ENCODE assay signal across 8 mouse cellular contexts in the genomic region with DNA sequence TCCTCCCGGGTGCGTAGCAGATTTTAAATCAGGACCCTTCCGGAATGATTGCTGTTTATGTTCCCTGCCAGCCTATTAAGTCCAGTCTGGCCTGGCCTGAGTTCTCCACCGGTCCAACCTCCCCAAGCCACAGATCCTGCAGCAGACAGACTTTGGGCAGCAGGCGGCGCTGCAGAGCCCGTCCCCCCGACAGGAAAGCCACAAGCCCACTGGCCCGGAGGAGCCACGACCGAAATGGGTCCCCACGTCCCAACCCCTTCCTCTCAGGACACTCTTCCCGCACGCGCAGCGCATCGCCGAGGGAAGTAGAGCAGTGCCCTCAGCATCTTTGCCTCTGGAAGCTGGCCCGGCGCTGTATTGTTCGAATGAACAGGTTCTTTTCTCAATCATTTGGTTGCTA. TPM values are rescaled to one million over a fixed set of nuclear protein-coding genes. Genes with fewer than 3 reads are reported as not detected.
DNase-seq lines count a peak whose midpoint lies in the region; ATAC-seq and TF ChIP-seq lines count a peak whose summit lies in the region.

No protein-coding gene starts in this region.

- peak; percentile 82 for DNase-seq in adrenal gland, postnatal 14 days
- DNase-seq in gastrocnemius, postnatal 36 days = peak; percentile 23 to 43
- peak; percentile 45 to 53 for DNase-seq in left cerebral cortex, postnatal 25 days (ENCODE audit: low spot score in 2 of 2)
- peak; percentile 85 for DNase-seq in midbrain, embryonic 10.5 days (ENCODE audit: low spot score)
- DNase-seq in spleen, adult 12 weeks (ENCODE audit: low spot score) = peak; percentile 7

- TF ChIP-seq CTCF in cortical plate, adult 2 months (IDR thresholded peaks at IDR 0.05; ENCODE audit: extremely low read depth, insufficient read depth, low read length) = peak; percentile 49

- H3K4me3 ChIP-seq in cortical plate, adult 2 months (ENCODE audit: insufficient read depth, low read length) = peak overlapping the region; percentile 43
- H3K4me3 ChIP-seq in midbrain, embryonic 10.5 days = peak overlapping the region; percentile 71

- ATAC-seq in inflammation-experienced regulatory T-cells, adult 6 months = peak; percentile 17
- ATAC-seq in activated CD4-positive, CD25-positive, alpha-beta regulatory T cell, adult 4 months = no peak

- TF ChIP-seq POLR2A in cortical plate, adult 2 months (IDR thresholded peaks at IDR 0.05; ENCODE audit: extremely low read depth, insufficient read depth, low read length) = no peak

- 6% methylated on average over 21 of the region's 21 CpGs for WGBS in midbrain, embryonic 10.5 days

- no peak overlapping the region for H3K27ac ChIP-seq in cortical plate, adult 2 months (ENCODE audit: insufficient read depth, low read length)
- H3K27ac ChIP-seq in midbrain, embryonic 10.5 days (replicated peaks) = peak overlapping the region; percentile 86

- intact Hi-C loops in gastrocnemius, postnatal 36 days (cut with DNase I) = no loop called here
- intact Hi-C loops in left cerebral cortex, postnatal 25 days (cut with DNase I) = loop anchor here (5.0 kb wide), 2 partner anchors 43 to 153 kb away; no protein-coding TSS in a partner anchor

- no peaks in the 10 kb centered on the region for H3K9me3 ChIP-seq in midbrain, embryonic 10.5 days (replicated peaks)

- H3K36me3 ChIP-seq in midbrain, embryonic 10.5 days = no peaks in the 10 kb centered on the region

- peaks cover 47% of the 10 kb centered on the region for H3K27me3 ChIP-seq in midbrain, embryonic 10.5 days (ENCODE audit: low read depth, poor library complexity, severe bottlenecking)

- no peaks in the 10 kb centered on the region for H3K4me1 ChIP-seq in cortical plate, adult 2 months (ENCODE audit: control insufficient read depth, insufficient read depth, low read length)
- H3K4me1 ChIP-seq in midbrain, embryonic 10.5 days = peaks cover 23% of the 10 kb centered on the region

RNA-seq across cellular contexts. Expression of gene Trpc3, which starts 1.1 kb away (rescaled TPM):
- total RNA-seq in adrenal gland, postnatal 14 days (2021) = 2.4 and 2.6 TPM in 2 replicates
- polyA plus RNA-seq in cortical plate, adult 2 months (2012; rRNA removed) = 15.9 and 17.2 TPM in 2 replicates
- 1 to 10 TPM; 2.7 to 3.3 TPM for total RNA-seq in gastrocnemius, postnatal 36 days (2021)
- not detected for polyA plus RNA-seq in inflammation-experienced regulatory T-cells, adult 6 months (2017; shearing (Covaris generic))
- 10 to 100 TPM; 19.8 to 23.0 TPM for total RNA-seq in left cerebral cortex, postnatal 25 days (2021)
- polyA plus RNA-seq in midbrain, embryonic 10.5 days (2016; fragmentation: Nextera tagmentation; extraction: Ambion mirVana) = 4.2 and 4.9 TPM in 2 replicates
- polyA plus RNA-seq in activated CD4-positive, CD25-positive, alpha-beta regulatory T cell, adult 4 months (2017; shearing (Covaris generic)) = 1 to 10 TPM in 1 of 2 experiments, not detected in 1; 1.3 TPM

Comparison
In these comparisons a context has a peak if more than half of its experiments do, and no peak if none do; other contexts are left out.
1. DNase-seq: peak in every context shown above with its lines; median percentile 85 in midbrain, embryonic 10.5 days; 82 in adrenal gland, postnatal 14 days; 49 in left cerebral cortex, postnatal 25 days; 33 in gastrocnemius, postnatal 36 days; 7 in spleen, adult 12 weeks.